In the genomic region with DNA sequence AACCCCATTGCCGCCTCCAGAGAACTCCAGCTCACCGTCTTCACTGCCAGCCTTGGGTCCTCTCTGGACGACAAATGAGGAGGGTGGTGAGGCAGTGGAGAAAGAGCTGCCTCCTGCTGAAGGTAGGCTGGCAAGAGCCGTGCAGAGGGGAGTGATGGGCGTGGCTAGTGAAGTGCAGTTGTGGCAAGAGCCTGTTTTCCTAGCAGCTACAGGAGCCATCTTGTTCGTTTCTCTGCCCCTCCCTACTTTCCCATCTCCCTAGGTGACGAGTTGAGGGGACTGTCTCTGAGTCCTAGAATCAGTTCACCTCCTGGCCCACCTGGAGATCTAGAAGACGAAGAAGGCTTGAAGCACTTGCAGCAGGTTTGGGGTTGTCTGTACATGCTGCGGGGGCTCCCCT, we compare ENCODE assay signal across 28 mouse cellular contexts. TPM values are rescaled to one million over a fixed set of nuclear protein-coding genes. Genes with fewer than 3 reads are reported as not detected.
"Had no signal": no experiment of that assay in that cellular context is flagged by ENCODE, and none has a peak within 500 bp of the region (broad histone marks: within the 10 kb centered on the region; RNA-seq: fewer than 3 reads in every experiment).

No protein-coding gene starts in this region.

- H3K9me3 ChIP-seq: limb, embryonic 10.5 days; limb, embryonic 13.5 days; liver, embryonic 12.5 days; liver, embryonic 15.5 days; megakaryocyte, embryonic 14.5 days; midbrain, embryonic 10.5 days; midbrain, embryonic 13.5 days; neural tube, embryonic 13.5 days had no signal

- DNase-seq: kidney, adult 18-20 months; kidney, adult 9 months; kidney, postnatal 14 days; liver; lung, adult 2 months; retina, postnatal 1 day; thymus, adult 2 months; thymus, postnatal 14 days; thymus, postnatal 4 days had no signal

- H3K4me2 ChIP-seq: limb, embryonic 13.5 days; liver, embryonic 12.5 days; liver, embryonic 15.5 days; midbrain, embryonic 13.5 days; neural tube, embryonic 13.5 days had no signal

- ATAC-seq: liver, embryonic 12.5 days; midbrain, embryonic 13.5 days; midbrain, embryonic 16.5 days had no signal

- H3K27ac ChIP-seq: limb, embryonic 10.5 days; limb, embryonic 13.5 days; liver, embryonic 12.5 days; liver, embryonic 15.5 days; midbrain, embryonic 13.5 days; neural tube, embryonic 13.5 days had no signal

- H3K27me3 ChIP-seq: limb, embryonic 13.5 days; liver, embryonic 12.5 days; liver, embryonic 15.5 days; megakaryocyte, embryonic 14.5 days; midbrain, embryonic 13.5 days; neural tube, embryonic 13.5 days had no signal

- H3K4me3 ChIP-seq: limb, embryonic 10.5 days; limb, embryonic 13.5 days; liver, embryonic 12.5 days; liver, embryonic 15.5 days; megakaryocyte, embryonic 14.5 days; midbrain, embryonic 10.5 days; midbrain, embryonic 13.5 days; myocyte; neural tube, embryonic 13.5 days had no signal

- H3K9ac ChIP-seq: limb, embryonic 13.5 days; liver, embryonic 12.5 days; liver, embryonic 15.5 days; midbrain, embryonic 13.5 days; neural tube, embryonic 13.5 days had no signal

RNA-seq across cellular contexts. Expression of gene Epo, which starts 11.2 kb away (rescaled TPM):
- total RNA-seq: layer of hippocampus, adult 18-20 months; layer of hippocampus, postnatal 14 days; left cerebral cortex, adult 8-10 months; left cerebral cortex, postnatal 14 days; monocyte, adult 5-6 weeks; neutrophil, adult 5-6 weeks had no signal
- polyA plus RNA-seq: lung, adult 2 months; midbrain, embryonic 13.5 days; midbrain, embryonic 16.5 days; myocyte; neural tube, embryonic 13.5 days; small intestine, adult 2 months; spleen, adult 2 months; stomach, embryonic 16.5 days; thymus, adult 2 months had no signal

RNA-seq across cellular contexts. Expression of gene Actl6b, which starts 31.5 kb away (rescaled TPM):
- total RNA-seq: monocyte, adult 5-6 weeks; neutrophil, adult 5-6 weeks had no signal
- polyA plus RNA-seq: limb, embryonic 10.5 days; liver, embryonic 12.5 days; lung, adult 2 months; myocyte; spleen, adult 2 months; thymus, adult 2 months had no signal
